Mouse (Mus musculus) stomach, embryonic 16.5 days (tissue): ENCODE data around the gene Dscam. TPM values are rescaled to one million over a fixed set of nuclear protein-coding genes. Genes with fewer than 3 reads are reported as not detected.

Experiments
- ATAC-seq: fragments of 200-750 bp; cut with Nextera tagmentation; 2 replicates; pipeline ENCODE4 v1.8.0; 2017; ENCODE audit warnings: moderate number of reproducible peaks, moderate TSS enrichment; ENCODE audit not compliant: insufficient read depth, low FRiP score
- H3K27ac ChIP-seq: fragments of 300-500 bp; sonication (generic); 2 replicates; pipeline ENCODE4 v1.5.1; 2014; ENCODE audit warnings: low read length
- H3K27me3 ChIP-seq: fragments of 300-500 bp; sonication (generic); 2 replicates; pipeline ENCODE4 v1.6.1; 2014; ENCODE audit warnings: low read length, control low read depth, mixed read lengths; ENCODE audit not compliant: control insufficient read depth, insufficient read depth
- H3K36me3 ChIP-seq: fragments of 300-500 bp; sonication (generic); 2 replicates; pipeline ENCODE4 v1.6.1; 2014; ENCODE audit warnings: low read length; ENCODE audit not compliant: control insufficient read depth, insufficient read depth
- H3K4me1 ChIP-seq: fragments of 300-500 bp; sonication (generic); 2 replicates; pipeline ENCODE4 v1.6.1; 2014; ENCODE audit warnings: low read length, control low read depth, mixed read lengths; ENCODE audit not compliant: control insufficient read depth, insufficient read depth
- H3K4me2 ChIP-seq: fragments of 300-500 bp; sonication (generic); 2 replicates; pipeline ENCODE4 v1.6.1; 2014; ENCODE audit warnings: low read depth, low read length, mixed read lengths
- H3K4me3 ChIP-seq: fragments of 300-500 bp; sonication (generic); replicated peaks from 2 replicates; pipeline ENCODE4 v1.5.1; 2014; ENCODE audit warnings: mild to moderate bottlenecking, low read length
- H3K9ac ChIP-seq: fragments of 300-500 bp; sonication (generic); 2 replicates; pipeline ENCODE4 v1.6.1; 2014; ENCODE audit warnings: low read length
- H3K9me3 ChIP-seq: fragments of 300-500 bp; sonication (generic); replicated peaks from 2 replicates; pipeline ENCODE4 v1.6.1; 2016; ENCODE audit warnings: low read length, control low read depth; ENCODE audit not compliant: control insufficient read depth
- WGBS: fragments of 180-500 bp; shearing (Covaris S2); extraction: QIAGEN DNeasy Blood & Tissue Kit; methylation state at CpG from one replicate; pipeline ENCODE4 v1.1.7; 2014; 5-methylcytosine and 5-hydroxymethylcytosine counted together
- polyA plus RNA-seq: library from polyadenylated mRNA; unstranded; fragments of >200 nt; fragmentation: Nextera tagmentation; extraction: Ambion mirVana; gene quantifications from 2 replicates; pipeline ENCODE4 v1.2.1, GENCODE M21; 2015

Dscam gene
- polyA plus RNA-seq, 1 experiment from 2014 or later = 0.10 TPM

DNA sequence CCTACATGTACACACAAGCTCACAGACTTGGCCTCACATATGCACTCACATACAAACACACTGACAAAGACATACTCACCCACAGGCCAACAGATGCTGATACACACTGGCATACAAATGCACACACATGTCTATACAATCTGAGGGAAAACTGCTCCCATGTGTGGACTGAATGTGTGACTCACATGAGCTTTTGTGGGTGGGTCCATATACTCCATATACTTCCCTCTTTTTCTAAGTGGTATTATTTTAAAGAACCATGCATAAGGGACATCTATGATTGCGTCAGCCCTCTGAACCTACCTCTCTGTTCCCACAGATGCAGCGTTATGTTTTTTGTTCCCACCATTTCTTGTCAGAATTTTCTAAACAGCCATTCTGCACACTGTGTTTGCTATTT lies 453.9 kb downstream of the Dscam start:
- no peak overlapping the region for H3K4me3 ChIP-seq
- H3K27ac ChIP-seq = no peak overlapping the region
- H3K4me1 ChIP-seq = no peaks in the 10 kb centered on the region
- ATAC-seq = no peak
- no peaks in the 10 kb centered on the region for H3K36me3 ChIP-seq
- 87% methylated on average over 2 of the region's 2 CpGs for WGBS
- no peaks in the 10 kb centered on the region for H3K27me3 ChIP-seq
- no peak overlapping the region for H3K4me2 ChIP-seq
- no peaks in the 10 kb centered on the region for H3K9me3 ChIP-seq
- H3K9ac ChIP-seq = no peak overlapping the region

DNA sequence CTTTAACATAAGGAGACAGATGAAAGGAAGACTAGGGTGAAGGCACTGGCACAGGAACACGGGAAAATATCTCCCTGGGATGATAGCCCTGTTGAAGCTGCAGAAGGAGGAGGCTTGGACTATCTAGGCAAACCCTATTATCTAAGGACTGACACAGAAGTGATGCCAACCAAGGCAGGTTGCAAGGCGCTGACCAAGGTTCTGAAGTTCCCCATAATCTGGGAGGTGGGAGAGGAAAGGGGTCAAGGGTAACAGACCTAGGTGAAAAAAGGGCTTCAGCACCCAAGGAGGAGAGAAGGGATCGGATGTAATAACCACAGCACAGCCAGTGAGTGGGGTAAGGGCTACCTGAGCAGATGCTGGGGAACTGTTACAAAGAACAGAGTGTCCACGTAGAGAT lies 458.6 kb downstream of the Dscam start:
- Histone ChIP-seq H3K4me1 (no peaks in the 10 kb centered on the region), H3K27ac (no peak overlapping the region), H3K9me3 (no peaks in the 10 kb centered on the region), H3K4me3 (no peak overlapping the region), H3K9ac (no peak overlapping the region), H3K27me3 (no peaks in the 10 kb centered on the region), H3K36me3 (no peaks in the 10 kb centered on the region), H3K4me2 (no peak overlapping the region)
- no peak for ATAC-seq
- WGBS = 50% methylated on average over 4 of the region's 4 CpGs

DNA sequence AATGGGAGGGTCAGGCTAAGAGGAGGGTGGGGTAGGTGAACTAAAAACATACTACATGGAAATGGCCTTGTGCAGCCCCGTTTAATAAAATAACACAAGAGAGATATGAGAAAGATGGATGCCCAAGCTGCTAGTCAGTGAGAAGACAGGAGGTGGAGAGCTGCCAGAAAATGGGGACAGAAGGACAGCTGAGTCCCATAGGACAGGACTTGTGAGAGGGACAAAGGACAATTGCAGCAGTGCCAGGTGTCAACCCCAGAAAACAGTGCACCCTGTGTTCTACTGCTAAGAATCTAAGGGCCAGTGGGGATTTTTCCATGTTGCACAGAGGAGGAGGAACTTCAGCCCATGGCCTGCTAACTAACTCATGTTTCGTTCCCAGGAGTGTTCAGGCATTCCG lies 470.0 kb downstream of the Dscam start:
- 80% methylated on average over 3 of the region's 3 CpGs for WGBS
- no peaks in the 10 kb centered on the region for H3K9me3 ChIP-seq
- no peaks in the 10 kb centered on the region for H3K4me1 ChIP-seq
- H3K4me2 ChIP-seq = no peak overlapping the region
- H3K36me3 ChIP-seq = no peaks in the 10 kb centered on the region
- no peak for ATAC-seq
- H3K4me3 ChIP-seq = no peak overlapping the region
- no peak overlapping the region for H3K9ac ChIP-seq
- no peaks in the 10 kb centered on the region for H3K27me3 ChIP-seq
- H3K27ac ChIP-seq = no peak overlapping the region

DNA sequence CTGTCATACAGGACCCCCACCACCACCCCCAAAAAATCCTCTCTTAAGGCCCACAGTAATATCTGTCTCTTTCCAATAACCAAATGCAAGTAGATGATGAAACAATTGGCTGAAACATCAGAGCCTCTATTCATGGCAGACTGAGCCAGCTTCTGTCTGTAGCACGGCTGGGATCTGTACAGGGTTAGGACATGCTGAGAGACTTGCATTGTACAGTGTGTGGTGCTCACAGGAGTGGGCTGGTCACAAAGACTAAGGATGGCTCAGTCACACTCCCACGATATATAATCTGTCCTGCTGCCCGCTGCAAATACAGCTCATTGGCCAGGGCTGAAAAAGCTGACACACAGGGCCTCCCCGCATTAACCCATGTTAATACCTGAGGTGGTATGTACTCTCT lies 474.7 kb downstream of the Dscam start:
- no peak overlapping the region for H3K9ac ChIP-seq
- no peaks in the 10 kb centered on the region for H3K27me3 ChIP-seq
- no peak for ATAC-seq
- WGBS = 73% methylated on average over 4 of the region's 4 CpGs
- H3K36me3 ChIP-seq = no peaks in the 10 kb centered on the region
- H3K4me3 ChIP-seq = no peak overlapping the region
- H3K9me3 ChIP-seq = no peaks in the 10 kb centered on the region
- no peaks in the 10 kb centered on the region for H3K4me1 ChIP-seq
- H3K4me2 ChIP-seq = no peak overlapping the region
- H3K27ac ChIP-seq = no peak overlapping the region

DNA sequence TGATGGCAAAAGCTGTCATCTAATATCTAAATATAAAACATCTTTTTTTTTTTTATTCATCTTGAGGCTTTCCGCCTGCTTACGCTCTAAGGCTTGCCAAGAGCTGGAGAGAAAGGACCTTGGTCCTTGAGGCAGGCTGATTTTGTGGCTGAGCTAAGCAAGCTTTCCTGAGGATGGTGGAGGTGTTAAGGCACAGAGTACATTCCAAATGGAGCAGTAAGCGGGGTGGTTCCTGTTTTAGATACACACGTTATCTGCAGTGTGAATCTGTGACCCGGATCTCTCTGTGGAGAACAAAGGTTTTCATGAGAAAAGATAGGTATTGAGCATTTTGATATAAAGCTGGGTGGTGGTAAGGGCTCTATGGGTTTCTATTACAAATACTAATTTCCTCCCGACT lies 479.0 kb downstream of the Dscam start:
- H3K4me2 ChIP-seq = no peak overlapping the region
- no peaks in the 10 kb centered on the region for H3K36me3 ChIP-seq
- no peaks in the 10 kb centered on the region for H3K9me3 ChIP-seq
- H3K9ac ChIP-seq = no peak overlapping the region
- 73% methylated on average over 6 of the region's 6 CpGs for WGBS
- no peak for ATAC-seq
- H3K4me1 ChIP-seq = no peaks in the 10 kb centered on the region
- H3K4me3 ChIP-seq = no peak overlapping the region
- no peak overlapping the region for H3K27ac ChIP-seq
- H3K27me3 ChIP-seq = no peaks in the 10 kb centered on the region

DNA sequence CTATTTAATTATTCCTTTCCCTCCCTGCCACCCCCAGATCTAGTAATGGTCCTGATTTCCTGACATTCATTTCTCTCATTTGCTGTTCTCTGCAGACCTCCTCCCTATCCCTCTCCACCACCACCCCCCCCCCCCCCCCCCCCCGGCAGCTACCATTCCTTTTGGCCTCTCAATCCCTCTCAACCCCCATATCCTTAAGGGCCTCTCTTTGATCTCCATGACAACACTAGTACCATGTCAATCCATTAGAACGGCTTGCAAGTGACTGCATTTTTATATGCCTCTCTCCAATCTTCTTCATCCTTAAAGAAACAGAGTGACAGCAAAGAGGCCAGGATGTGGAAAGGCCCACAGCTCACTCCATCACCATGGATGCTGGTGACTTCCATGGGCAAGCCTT lies 480.5 kb downstream of the Dscam start:
- no peaks in the 10 kb centered on the region for H3K9me3 ChIP-seq
- H3K27me3 ChIP-seq = no peaks in the 10 kb centered on the region
- no peaks in the 10 kb centered on the region for H3K4me1 ChIP-seq
- 50% methylated on average over 1 of the region's 2 CpGs for WGBS
- H3K4me2 ChIP-seq = no peak overlapping the region
- ATAC-seq = no peak
- H3K36me3 ChIP-seq = no peaks in the 10 kb centered on the region
- H3K4me3 ChIP-seq = no peak overlapping the region
- no peak overlapping the region for H3K9ac ChIP-seq
- no peak overlapping the region for H3K27ac ChIP-seq

DNA sequence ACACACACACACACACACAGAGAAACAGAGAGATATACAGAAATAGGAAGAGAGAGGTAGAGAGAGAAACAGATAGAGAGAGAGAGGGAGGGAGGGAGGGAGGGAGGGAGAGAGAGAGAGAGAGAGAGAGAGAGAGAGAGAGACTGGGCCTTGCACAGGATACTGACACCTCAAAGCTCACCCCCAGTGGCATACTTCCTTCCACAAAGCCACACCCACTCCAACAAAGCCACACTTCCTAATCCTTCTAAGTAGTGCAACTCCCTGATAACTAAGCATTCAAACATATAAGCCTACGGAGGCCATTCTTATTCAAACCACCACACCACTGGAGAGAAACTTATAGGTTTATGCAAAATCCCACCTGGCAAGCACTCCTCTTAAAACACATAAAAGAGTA lies 481.1 kb downstream of the Dscam start:
- Histone ChIP-seq H3K4me2 (no peak overlapping the region), H3K9me3 (no peaks in the 10 kb centered on the region), H3K9ac (no peak overlapping the region), H3K27me3 (no peaks in the 10 kb centered on the region), H3K4me1 (no peaks in the 10 kb centered on the region), H3K27ac (no peak overlapping the region), H3K36me3 (no peaks in the 10 kb centered on the region), H3K4me3 (no peak overlapping the region)
- no peak for ATAC-seq
- 41% methylated on average over 1 of the region's 1 CpGs for WGBS

DNA sequence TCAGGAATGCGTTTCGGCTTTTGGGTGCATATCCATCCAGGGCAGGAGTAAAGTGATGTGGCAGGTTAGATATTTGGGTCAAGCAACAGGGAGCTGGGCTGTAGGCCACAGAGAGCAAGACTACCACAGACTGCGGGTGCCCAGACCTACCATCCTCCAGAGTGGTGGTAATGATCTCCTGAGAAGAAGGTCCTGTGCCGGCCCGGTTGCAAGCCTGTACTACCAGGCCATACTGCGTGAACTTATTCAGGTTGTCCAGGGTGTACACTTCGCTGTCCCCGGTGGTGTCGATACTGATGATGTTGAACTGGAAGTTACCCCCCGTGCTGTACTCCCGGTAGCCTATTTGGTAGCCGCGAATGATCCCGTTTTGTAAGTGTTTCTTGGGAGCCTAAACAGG lies 485.5 kb downstream of the Dscam start:
- Histone ChIP-seq H3K27me3 (no peaks in the 10 kb centered on the region), H3K27ac (no peak overlapping the region), H3K4me2 (no peak overlapping the region), H3K4me3 (no peak overlapping the region), H3K36me3 (no peaks in the 10 kb centered on the region), H3K4me1 (no peaks in the 10 kb centered on the region), H3K9me3 (no peaks in the 10 kb centered on the region), H3K9ac (no peak overlapping the region)
- no peak for ATAC-seq
- 90% methylated on average over 14 of the region's 14 CpGs for WGBS

DNA sequence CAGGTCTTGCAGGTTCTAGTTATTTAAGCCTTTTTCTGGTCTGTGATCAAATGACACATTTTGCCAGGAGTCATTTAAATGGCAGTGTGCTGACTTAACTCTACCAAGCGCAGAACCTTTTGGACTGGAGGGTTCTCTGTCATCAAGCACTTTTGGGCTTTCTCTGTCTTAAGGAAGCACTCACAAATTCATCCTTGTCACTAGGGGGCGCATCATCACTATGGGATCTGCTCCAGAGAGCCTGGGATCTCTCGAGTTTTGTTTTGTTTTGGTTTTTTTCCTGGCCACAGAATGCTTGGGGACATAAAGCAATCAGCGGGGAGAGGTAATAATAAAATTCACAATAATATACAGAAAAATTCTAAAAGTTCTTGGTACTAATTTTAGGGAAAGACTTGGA lies 486.0 kb downstream of the Dscam start:
- no peak overlapping the region for H3K4me2 ChIP-seq
- H3K4me3 ChIP-seq = no peak overlapping the region
- WGBS = 18% methylated on average over 4 of the region's 4 CpGs
- H3K9me3 ChIP-seq = no peaks in the 10 kb centered on the region
- no peaks in the 10 kb centered on the region for H3K36me3 ChIP-seq
- H3K9ac ChIP-seq = no peak overlapping the region
- no peaks in the 10 kb centered on the region for H3K27me3 ChIP-seq
- ATAC-seq = no peak
- H3K27ac ChIP-seq = no peak overlapping the region
- H3K4me1 ChIP-seq = no peaks in the 10 kb centered on the region

DNA sequence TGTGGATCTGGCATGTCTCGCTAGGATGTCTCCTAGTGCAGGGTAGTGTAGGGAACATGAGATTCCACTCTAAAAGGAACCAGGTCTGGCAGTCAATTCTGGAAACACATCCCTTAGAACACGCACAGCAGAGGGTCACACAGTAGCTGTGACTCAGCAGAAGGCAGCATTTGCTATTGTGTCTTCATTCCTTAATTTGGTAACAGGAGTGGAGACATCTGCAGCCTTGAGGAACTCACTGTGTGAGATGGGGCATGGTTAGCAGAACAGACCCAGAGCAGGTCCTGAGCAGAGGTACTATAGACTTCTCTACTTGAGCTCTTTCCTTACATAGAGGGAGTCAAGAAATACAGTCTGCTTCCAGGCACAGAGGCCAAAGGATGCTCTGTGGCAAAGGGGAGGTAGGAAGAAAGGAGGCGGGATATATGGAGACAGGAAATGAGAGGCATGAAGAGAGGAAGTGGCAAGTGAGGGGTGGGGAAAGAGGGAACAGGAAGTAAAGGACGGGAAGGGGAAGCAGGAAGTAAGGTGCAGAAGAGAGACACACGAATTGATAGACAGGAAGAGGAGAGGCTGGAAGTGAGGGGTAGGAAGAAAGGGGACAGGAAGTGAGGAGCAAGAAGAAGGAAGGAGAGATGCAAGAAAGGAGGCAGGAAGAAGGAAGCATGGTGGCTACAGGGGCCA lies 488.1 kb downstream of the Dscam start:
- Histone ChIP-seq H3K9me3 (no peaks in the 10 kb centered on the region), H3K9ac (no peak overlapping the region), H3K27me3 (no peaks in the 10 kb centered on the region), H3K4me2 (no peak overlapping the region), H3K36me3 (no peaks in the 10 kb centered on the region), H3K4me1 (no peaks in the 10 kb centered on the region), H3K27ac (no peak overlapping the region), H3K4me3 (no peak overlapping the region)
- WGBS = 72% methylated on average over 5 of the region's 5 CpGs
- no peak for ATAC-seq
